Mouse (Mus musculus) gastrocnemius, postnatal 10 days (tissue): ENCODE results near the gene Mitf. TPM values are rescaled to one million over a fixed set of nuclear protein-coding genes. Genes with fewer than 3 reads are reported as not detected.

Experiments used
- DNase-seq: peaks from one replicate; pipeline ENCODE4 v3.0.0; 2021; ENCODE audit warnings: mixed read lengths
- total RNA-seq, 2 experiments: library from RNA; stranded (reverse); gene quantifications; 2 replicates each; pipeline ENCODE4 v1.2.3; 2021

Gene Mitf
- total RNA-seq, 2 experiments from 2014 or later, result 5.4 to 5.8 TPM

- no peak for DNase-seq
Observed at GRCm38 (mm10) chr6:97950033-97950881, 143.4 kb downstream of the Mitf start.

DNA sequence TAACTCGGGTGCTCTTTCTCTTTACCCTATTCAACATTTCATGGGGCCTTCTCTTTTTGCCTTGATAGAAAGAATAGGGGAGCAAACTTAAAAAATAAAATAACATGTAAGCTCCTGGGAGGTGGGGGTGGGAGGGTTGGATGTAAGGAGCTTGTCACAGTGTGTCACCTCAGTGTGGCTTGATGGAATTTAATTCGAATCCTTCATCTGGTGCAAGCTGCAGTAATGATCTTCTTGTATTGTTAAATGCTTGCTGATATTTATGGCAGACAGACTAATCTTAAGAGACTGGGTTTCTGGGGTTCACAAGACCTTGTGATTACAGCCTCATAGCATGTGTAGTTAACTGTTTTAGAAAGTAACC is 144.0 kb downstream of the Mitf start:
- DNase-seq, result no peak

GRCm38 (mm10) chr6:97951711-97952110 is 144.9 kb downstream of the Mitf start:
- no peak for DNase-seq

GRCm38 (mm10) chr6:97952845-97953244 is 146.0 kb downstream of the Mitf start:
- no peak for DNase-seq

GRCm38 (mm10) chr6:97956121-97956520 is 149.3 kb downstream of the Mitf start:
- no peak for DNase-seq

GRCm38 (mm10) chr6:97956636-97957035 is 149.8 kb downstream of the Mitf start:
- DNase-seq, result no peak

DNA sequence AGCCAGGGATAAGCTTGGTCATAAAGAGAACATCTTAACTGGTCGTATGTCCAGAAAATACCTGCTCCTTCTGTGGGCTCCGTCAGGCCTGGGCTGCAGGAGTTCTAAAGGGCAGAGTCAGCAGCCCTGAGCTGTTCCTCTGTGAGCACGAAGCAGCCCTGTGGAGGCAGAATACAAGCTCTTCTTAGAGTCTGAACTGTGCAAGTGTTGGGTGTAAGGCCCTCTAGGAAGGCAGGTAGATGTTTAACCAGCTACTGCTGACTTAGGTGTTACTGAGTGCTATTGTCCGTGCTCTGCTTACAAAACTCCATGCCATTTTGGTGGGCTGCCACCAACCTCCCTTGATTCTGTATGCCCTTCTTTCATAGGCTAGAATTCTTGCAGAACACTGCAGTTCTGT is 151.4 kb downstream of the Mitf start:
- DNase-seq, result no peak

DNA sequence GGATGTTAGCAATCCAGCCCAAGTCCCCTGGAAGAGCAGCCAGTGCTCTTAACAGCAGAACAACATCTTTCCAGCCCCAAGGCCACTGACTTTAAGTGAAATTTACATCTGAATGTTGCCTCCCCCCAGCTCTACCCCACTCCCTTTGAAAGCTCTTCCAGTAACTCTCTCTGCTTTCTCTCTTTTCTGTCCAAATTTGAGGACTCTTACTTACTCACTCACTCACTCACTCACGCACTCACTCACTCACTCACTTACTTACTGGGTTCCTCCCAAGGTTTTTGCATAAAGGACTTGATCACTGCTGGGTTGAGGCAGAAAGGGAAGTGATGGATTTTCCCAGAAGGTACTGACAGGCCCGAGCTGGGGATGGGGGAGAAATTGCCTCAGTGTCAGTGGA is 154.9 kb downstream of the Mitf start:
- DNase-seq, result no peak

DNA sequence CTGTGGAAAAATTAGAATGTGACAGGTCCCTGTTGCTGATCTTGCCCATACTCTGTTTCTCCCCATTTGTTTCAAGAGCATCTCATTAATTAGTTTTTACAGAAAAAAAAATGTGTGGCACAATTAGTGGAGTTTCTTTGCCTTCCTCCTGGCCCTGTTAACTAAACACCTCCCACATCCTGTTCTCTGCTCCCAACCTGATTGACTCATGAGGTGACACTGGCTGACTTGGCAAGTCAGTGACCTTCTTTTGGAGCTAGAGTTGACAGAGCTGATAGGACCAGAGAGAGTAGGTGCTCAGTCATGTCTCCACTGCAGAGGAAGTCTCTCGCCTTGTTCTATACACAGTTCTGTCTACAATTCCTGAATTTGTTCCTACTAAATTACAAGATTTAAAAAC is 155.5 kb downstream of the Mitf start:
- DNase-seq, result no peak

DNA sequence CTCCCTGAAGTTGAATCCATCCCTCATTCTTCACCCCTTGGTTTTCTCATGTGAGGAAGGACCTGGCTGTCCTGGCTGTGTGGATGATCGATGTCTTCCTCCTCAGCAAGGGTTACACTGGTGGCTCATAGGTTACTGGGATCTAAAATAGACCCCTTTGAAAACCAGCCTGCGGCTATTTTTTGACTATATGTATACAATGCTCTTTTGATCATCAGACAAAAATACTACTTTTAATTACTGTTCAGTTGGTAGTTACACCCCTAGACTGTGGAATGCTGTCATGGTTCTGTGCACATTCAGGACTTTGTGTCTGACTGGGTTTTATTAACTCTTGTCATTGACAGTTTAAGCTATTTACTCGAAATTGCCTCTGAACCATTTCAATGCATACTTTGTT is 157.9 kb downstream of the Mitf start:
- no peak for DNase-seq

- no peak for DNase-seq
Observed at GRCm38 (mm10) chr6:97981668-97982067, 174.8 kb downstream of the Mitf start.

- DNase-seq, result no peak
Observed at GRCm38 (mm10) chr6:97985658-97986057, 178.8 kb downstream of the Mitf start.

- DNase-seq, result no peak
Observed at GRCm38 (mm10) chr6:97986417-97986816, 179.6 kb downstream of the Mitf start.

DNA sequence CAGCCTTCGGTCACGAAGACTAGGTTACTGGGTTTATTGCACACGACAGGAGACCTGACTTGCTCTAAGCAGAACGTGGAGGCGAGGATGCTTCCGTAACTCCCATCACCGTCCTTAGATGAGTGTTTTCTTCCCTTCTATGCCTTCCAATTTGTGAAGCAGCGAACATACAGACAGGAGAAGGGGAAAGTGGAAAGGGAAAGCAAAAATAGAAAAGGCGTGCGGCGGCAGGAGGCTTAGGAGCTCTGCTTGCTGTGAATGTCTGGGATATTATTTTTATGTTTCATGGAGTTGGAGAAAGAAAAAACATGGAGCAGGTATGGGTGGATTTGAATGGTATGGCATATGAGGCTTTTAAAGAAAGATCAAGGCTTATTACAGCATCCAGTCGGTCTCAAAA is 186.7 kb downstream of the Mitf start:
- no peak for DNase-seq

GRCm38 (mm10) chr6:97995606-97996307 is 188.9 kb downstream of the Mitf start:
- no peak for DNase-seq

GRCm38 (mm10) chr6:98001551-98001950 is 194.7 kb downstream of the Mitf start:
- DNase-seq, result no peak

GRCm38 (mm10) chr6:98003114-98003513 is 196.3 kb downstream of the Mitf start:
- no peak for DNase-seq

DNA sequence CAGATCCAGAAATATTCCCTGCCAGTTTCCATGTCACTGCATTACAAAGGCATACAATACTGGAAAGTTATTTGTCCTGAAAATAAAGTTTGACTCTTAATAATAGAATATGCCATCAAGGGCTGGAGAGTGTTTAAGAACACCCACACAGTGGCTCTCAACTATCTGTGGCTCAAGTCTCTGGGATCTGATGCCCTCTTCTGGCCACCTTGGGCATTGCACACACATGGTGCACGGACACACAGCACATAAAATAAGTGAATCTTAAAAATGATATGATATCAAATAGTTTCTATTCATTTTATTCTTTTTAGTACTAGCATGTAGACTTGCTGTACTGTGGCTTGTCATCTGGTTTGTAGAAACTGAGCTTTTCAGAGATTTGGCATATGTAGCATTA is 198.7 kb downstream of the Mitf start:
- DNase-seq, result peak; percentile 22

- DNase-seq, result no peak
Observed at GRCm38 (mm10) chr6:98015066-98015465, 208.2 kb downstream of the Mitf start.

- DNase-seq, result no peak
Observed at GRCm38 (mm10) chr6:98015819-98016218, 209.0 kb downstream of the Mitf start.

GRCm38 (mm10) chr6:98023876-98024275 is 217.0 kb downstream of the Mitf start:
- no peak for DNase-seq

- no peak for DNase-seq
Observed at GRCm38 (mm10) chr6:98038513-98038912, 231.7 kb downstream of the Mitf start.

GRCm38 (mm10) chr6:98041795-98042194 is 234.9 kb downstream of the Mitf start:
- no peak for DNase-seq
